ENCODE assay signal across 7 mouse cellular contexts in the genomic region with DNA sequence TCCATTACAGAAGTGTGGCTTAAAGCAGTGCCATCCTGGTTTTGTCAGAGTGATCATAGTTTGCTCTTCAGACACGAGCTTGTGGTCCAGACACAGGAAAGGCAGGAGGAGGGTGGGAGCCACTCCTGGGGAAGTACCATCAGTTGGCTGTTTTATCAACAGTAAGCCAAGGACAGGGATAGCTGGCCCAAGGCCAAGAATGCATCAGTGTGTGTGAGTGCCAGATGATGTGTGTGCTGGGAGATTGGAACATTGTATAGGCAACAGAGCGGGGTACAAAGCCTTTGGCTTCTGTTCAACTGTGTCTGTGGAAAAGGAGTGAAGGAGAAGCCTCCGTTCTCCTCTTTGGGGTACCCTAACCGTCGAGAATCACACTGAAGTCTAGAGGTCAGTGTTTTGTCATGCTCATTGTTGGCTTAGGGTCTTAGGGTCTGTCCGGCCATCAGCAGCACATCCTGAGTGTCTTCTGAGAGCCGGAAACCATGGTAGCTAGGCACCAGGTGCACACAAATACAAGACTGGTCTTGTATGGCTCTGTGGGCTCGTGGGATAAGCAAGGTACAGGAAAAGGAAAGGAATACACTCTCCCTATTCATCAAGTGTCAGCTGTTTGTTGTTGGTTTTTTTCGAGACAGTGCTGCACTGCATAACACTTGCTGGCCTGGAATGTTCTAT. TPM values are rescaled to one million over a fixed set of nuclear protein-coding genes. Genes with fewer than 3 reads are reported as not detected.
DNase-seq lines count a peak whose midpoint lies in the region; ATAC-seq lines count a peak whose summit lies in the region.

No protein-coding gene starts in this region.

- ATAC-seq in common myeloid progenitor, adult 5-6 weeks (replicated peaks; ENCODE audit: low read depth, poor library complexity, severe bottlenecking) = 0 out of 2 replicates have a peak, but pooled peaks have one; percentile 10
- ATAC-seq in megakaryocyte progenitor cell, adult 5-6 weeks (replicated peaks; ENCODE audit: poor library complexity) = 0 out of 2 replicates have a peak, but pooled peaks have one; percentile 6

- intact Hi-C loops in gastrocnemius, postnatal 36 days (cut with DNase I) = no loop called here

- peak; percentile 39 for DNase-seq in kidney, adult 18-20 months
- DNase-seq in kidney, adult 11 months = no peak
- peak; percentile 52 for DNase-seq in ovary, adult 18-20 months (ENCODE audit: low spot score)
- DNase-seq in ovary, postnatal 14 days (ENCODE audit: low spot score) = no peak
- DNase-seq in gastrocnemius, postnatal 36 days = no peak

RNA-seq across cellular contexts. Expression of gene Umps, which starts 37.9 kb away (rescaled TPM):
- 102 TPM in 2 replicates for total RNA-seq in common myeloid progenitor, adult 5-6 weeks (2017)
- 61.6 and 61.9 TPM in 2 replicates for total RNA-seq in megakaryocyte progenitor cell, adult 5-6 weeks (2015)
- total RNA-seq in megakaryocyte progenitor cell, adult 5-6 weeks (2017) = 111 and 113 TPM in 2 replicates
- 1 to 10 TPM; 4.9 to 5.6 TPM for total RNA-seq in gastrocnemius, postnatal 36 days (2021)

Comparison
In these comparisons a context has a peak if more than half of its experiments do, and no peak if none do; other contexts are left out.
1. DNase-seq: peak in kidney, adult 18-20 months (single experiment) and ovary, adult 18-20 months (single experiment); none in kidney, adult 11 months (single experiment), ovary, postnatal 14 days (single experiment) and gastrocnemius, postnatal 36 days (0 of 2).
2. RNA of gene Umps, which starts 37.9 kb away (total RNA-seq): 61.6 to 113 TPM in megakaryocyte progenitor cell, adult 5-6 weeks and 102 TPM in common myeloid progenitor, adult 5-6 weeks; 4.9 to 5.6 TPM in gastrocnemius, postnatal 36 days; every median in the first group is over 4 times any median in the second.